Mouse (Mus musculus) adrenal gland, postnatal 25 days (tissue): ENCODE data around the gene Wdr25. TPM values are rescaled to one million over a fixed set of nuclear protein-coding genes. Genes with fewer than 3 reads are reported as not detected.

Source experiments
- DNase-seq: peaks from one replicate; pipeline ENCODE4 v3.0.0; 2021; ENCODE audit warnings: mixed read lengths
- total RNA-seq: library from RNA; stranded (reverse); gene quantifications from 2 replicates; pipeline ENCODE4 v1.2.3, GENCODE M21; 2021

The Wdr25 gene
- total RNA-seq, 1 experiment from 2014 or later = 7.9 TPM

GRCm38 (mm10) chr12:108937506-108937905, 44.1 kb downstream of the Wdr25 start:
- no peak for DNase-seq

GRCm38 (mm10) chr12:108938844-108939243, 45.4 kb downstream of the Wdr25 start:
- DNase-seq = no peak

- DNase-seq = no peak
Observed at GRCm38 (mm10) chr12:108939317-108939716, 45.9 kb downstream of the Wdr25 start.

- DNase-seq = no peak
Observed at GRCm38 (mm10) chr12:108940255-108940654, 46.8 kb downstream of the Wdr25 start.

GRCm38 (mm10) chr12:108941282-108941681, 47.9 kb downstream of the Wdr25 start:
- no peak for DNase-seq

GRCm38 (mm10) chr12:108942203-108942923, 48.9 kb downstream of the Wdr25 start:
- DNase-seq = no peak

GRCm38 (mm10) chr12:108953011-108953550, 59.6 kb downstream of the Wdr25 start:
- DNase-seq = no peak

GRCm38 (mm10) chr12:108953838-108954237, 60.4 kb downstream of the Wdr25 start:
- no peak for DNase-seq

- DNase-seq = no peak
Observed at GRCm38 (mm10) chr12:108954456-108954855, 61.0 kb downstream of the Wdr25 start.

- no peak for DNase-seq
Observed at GRCm38 (mm10) chr12:108958483-108958882, 65.1 kb downstream of the Wdr25 start.

- no peak for DNase-seq
Observed at GRCm38 (mm10) chr12:108958991-108959638, 65.7 kb downstream of the Wdr25 start.

GRCm38 (mm10) chr12:108959639-108960219, 66.3 kb downstream of the Wdr25 start:
- no peak for DNase-seq

- peak; percentile 71 for DNase-seq
Observed at GRCm38 (mm10) chr12:108960225-108960624, 66.8 kb downstream of the Wdr25 start.

- DNase-seq = no peak
Observed at GRCm38 (mm10) chr12:108967631-108968030, 74.2 kb downstream of the Wdr25 start.

- DNase-seq = no peak
Observed at GRCm38 (mm10) chr12:108968031-108968430, 74.6 kb downstream of the Wdr25 start.

GRCm38 (mm10) chr12:108971446-108971845, 78.0 kb downstream of the Wdr25 start:
- DNase-seq = no peak

GRCm38 (mm10) chr12:108972234-108972633, 78.8 kb downstream of the Wdr25 start:
- no peak for DNase-seq

- no peak for DNase-seq
Observed at GRCm38 (mm10) chr12:108979977-108980376, 86.5 kb downstream of the Wdr25 start.

GRCm38 (mm10) chr12:108981941-108982683, 88.7 kb downstream of the Wdr25 start:
- no peak for DNase-seq

GRCm38 (mm10) chr12:108982684-108982960, 89.2 kb downstream of the Wdr25 start:
- no peak for DNase-seq

GRCm38 (mm10) chr12:108983496-108983895, 90.1 kb downstream of the Wdr25 start:
- DNase-seq = no peak

- DNase-seq = peak; percentile 39
Observed at GRCm38 (mm10) chr12:108984471-108984870, 91.0 kb downstream of the Wdr25 start.

- DNase-seq = no peak
Observed at GRCm38 (mm10) chr12:108985025-108985424, 91.6 kb downstream of the Wdr25 start.
